Mouse (Mus musculus) kidney, embryonic 16.5 days (tissue): ENCODE data around the gene Pigo. TPM values are rescaled to one million over a fixed set of nuclear protein-coding genes. Genes with fewer than 3 reads are reported as not detected.

Source experiments
- ATAC-seq: fragments of 200-750 bp; cut with Nextera tagmentation; 2 replicates; pipeline ENCODE4 v1.8.0; 2017; ENCODE audit warnings: moderate TSS enrichment; ENCODE audit not compliant: low FRiP score, low TSS enrichment
- H3K27ac ChIP-seq: fragments of 300-500 bp; sonication (generic); 2 replicates; pipeline ENCODE4 v1.5.1; 2014; ENCODE audit warnings: low read length
- H3K27me3 ChIP-seq: fragments of 300-500 bp; sonication (generic); 2 replicates; pipeline ENCODE4 v1.6.1; 2014; ENCODE audit warnings: low read length, control low read depth, mixed read lengths; ENCODE audit not compliant: insufficient read depth
- H3K36me3 ChIP-seq: fragments of 300-500 bp; sonication (generic); 2 replicates; pipeline ENCODE4 v1.6.1; 2014; ENCODE audit warnings: low read length, control low read depth, mixed read lengths; ENCODE audit not compliant: insufficient read depth
- H3K4me1 ChIP-seq: fragments of 300-500 bp; sonication (generic); 2 replicates; pipeline ENCODE4 v1.6.1; 2014; ENCODE audit warnings: low read length, control low read depth, mixed read lengths; ENCODE audit not compliant: insufficient read depth
- H3K4me2 ChIP-seq: fragments of 300-500 bp; sonication (generic); replicated peaks from 2 replicates; pipeline ENCODE4 v1.6.1; 2014; ENCODE audit warnings: low read depth, low read length
- H3K4me3 ChIP-seq: fragments of 300-500 bp; sonication (generic); 2 replicates; pipeline ENCODE4 v1.5.1; 2014; ENCODE audit warnings: mild to moderate bottlenecking, low read length
- H3K9ac ChIP-seq: fragments of 300-500 bp; sonication (generic); replicated peaks from 2 replicates; pipeline ENCODE4 v1.6.1; 2014; ENCODE audit warnings: low read length
- H3K9me3 ChIP-seq: fragments of 300-500 bp; sonication (generic); 2 replicates; pipeline ENCODE4 v1.6.1; 2016; ENCODE audit warnings: low read length, control low read depth
- WGBS: fragments of 180-500 bp; shearing (Covaris S2); extraction: QIAGEN DNeasy Blood & Tissue Kit; methylation state at CpG from one replicate; pipeline ENCODE4 v1.1.7; 2014; 5-methylcytosine and 5-hydroxymethylcytosine counted together
- polyA plus RNA-seq: library from polyadenylated mRNA; unstranded; fragments of >200 nt; fragmentation: Nextera tagmentation; extraction: Ambion mirVana; gene quantifications from 2 replicates; pipeline ENCODE4 v1.2.1, GENCODE M21; 2015

Gene Pigo
- polyA plus RNA-seq, 1 experiment from 2014 or later = 32.2 TPM

DNA sequence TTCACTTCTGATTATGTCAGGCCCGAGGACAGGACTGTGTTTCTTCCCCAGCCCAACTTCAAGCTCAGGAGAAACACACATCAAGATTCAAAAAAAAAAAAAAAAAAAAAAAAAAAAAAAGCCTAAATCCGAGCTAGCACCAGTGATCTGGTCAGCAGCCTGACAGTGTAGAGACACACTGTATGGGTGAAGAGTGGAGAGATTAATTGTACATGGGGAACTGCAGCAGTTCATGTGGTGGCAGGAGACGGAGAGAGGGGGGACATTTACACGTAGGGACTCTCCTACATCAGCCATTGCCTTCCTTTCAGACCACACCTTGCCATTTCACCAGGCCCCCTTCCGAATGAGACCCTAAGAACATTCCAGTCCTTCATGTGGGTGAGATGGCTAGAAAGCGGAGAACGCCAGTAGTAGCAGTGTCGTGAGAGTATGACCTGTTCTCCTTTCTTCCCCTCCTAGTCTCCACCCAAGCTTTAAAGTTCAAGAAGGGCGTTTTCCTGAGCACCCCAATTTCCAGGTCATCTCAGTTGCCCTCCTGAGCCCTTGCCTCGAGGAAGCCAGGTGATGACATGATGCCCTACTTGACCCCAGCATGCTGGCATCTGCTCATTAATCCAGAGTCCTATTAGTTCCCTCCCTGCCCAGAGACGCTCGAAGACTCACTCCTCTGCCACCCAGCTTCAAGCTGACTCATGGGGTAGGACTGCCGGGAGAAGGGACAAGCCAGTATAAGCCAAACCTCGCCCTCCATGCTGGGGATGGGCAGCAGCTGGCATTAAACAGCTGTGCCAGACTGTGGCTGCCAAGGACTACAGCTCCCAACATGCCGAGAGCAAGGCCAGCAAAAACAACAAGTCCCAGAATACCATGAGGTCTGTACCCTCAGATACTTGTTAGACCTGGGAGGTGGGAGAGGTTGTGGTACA lies 13.2 kb upstream of the Pigo start:
- peak overlapping the region; percentile 77 for H3K4me3 ChIP-seq
- ATAC-seq = no peak
- WGBS = 49% methylated on average over 15 of the region's 15 CpGs
- H3K27ac ChIP-seq = no peak overlapping the region
- peak overlapping the region; percentile 86 for H3K4me2 ChIP-seq
- H3K9ac ChIP-seq = peak overlapping the region; percentile 84
- H3K9me3 ChIP-seq = no peaks in the 10 kb centered on the region
- no peaks in the 10 kb centered on the region for H3K27me3 ChIP-seq
- H3K4me1 ChIP-seq = peaks cover 26% of the 10 kb centered on the region
- peaks cover 17% of the 10 kb centered on the region for H3K36me3 ChIP-seq

DNA sequence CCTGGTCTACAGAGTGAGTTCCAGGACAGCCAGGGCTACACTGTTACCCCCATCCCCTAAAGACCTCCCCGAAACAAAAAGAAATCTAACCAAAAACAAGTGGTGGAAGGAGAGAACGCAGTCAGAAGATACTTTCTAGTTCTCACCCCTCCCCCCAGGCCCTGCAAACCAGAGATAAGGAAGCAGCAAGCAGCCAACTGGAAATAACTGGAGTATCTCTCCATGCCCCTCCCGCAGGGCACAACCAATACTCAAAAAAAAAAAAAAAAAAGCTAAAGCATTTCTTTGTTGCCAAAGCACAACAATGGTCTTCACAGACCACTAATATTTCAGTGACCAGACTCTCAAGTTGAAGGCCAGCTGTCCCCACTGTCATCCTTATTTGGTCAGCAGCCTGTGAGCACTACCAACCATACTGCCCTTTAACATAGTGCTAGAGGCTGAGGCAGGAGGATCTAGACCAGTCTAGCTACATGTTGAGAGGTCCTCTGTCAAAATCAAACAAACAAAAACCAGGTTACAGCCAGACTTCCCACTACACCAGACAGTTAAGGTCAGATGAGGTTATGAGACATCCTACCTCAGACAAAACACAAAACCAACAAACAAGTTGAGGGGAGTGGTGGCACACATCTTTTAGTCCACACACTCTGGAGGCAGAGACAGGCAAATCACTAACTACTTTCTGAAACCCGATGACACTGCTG lies 12.4 kb upstream of the Pigo start:
- H3K4me2 ChIP-seq = no peak overlapping the region; the same call in 1 of the 2 replicates
- no peak overlapping the region for H3K9ac ChIP-seq

DNA sequence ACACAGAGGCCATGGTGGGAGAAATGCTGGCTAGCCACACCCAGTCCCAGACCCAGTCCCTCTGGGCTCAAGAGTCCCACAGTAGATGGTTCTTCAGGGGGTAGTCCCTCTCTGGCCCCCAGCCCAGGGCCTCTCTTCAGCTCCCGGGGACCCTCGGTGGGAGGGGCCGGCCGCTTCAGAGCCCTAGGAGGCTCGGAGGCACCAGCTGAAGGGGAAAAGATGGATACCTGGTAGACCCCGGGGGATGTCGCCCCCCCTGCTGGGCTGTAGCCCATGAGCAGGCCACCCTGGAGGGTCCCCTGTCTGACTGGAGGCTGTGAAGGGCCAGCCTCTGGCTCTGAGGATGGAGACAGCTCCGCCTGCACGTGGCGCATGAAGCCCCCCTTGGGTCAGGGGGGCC lies 10.7 kb upstream of the Pigo start:
- whole genome bisulfite sequencing = 88% methylated on average over 10 of the region's 10 CpGs
- Histone ChIP-seq H3K9me3 (no peaks in the 10 kb centered on the region), H3K27ac (no peak overlapping the region), H3K4me3 (no peak overlapping the region), H3K27me3 (no peaks in the 10 kb centered on the region), H3K9ac (no peak overlapping the region), H3K4me2 (no peak overlapping the region), H3K4me1 (peaks cover 26% of the 10 kb centered on the region), H3K36me3 (peaks cover 18% of the 10 kb centered on the region)
- ATAC-seq = no peak

More for the DNA sequence above, 12.4 kb upstream of the Pigo start:
- no peak for ATAC-seq
- Histone ChIP-seq H3K27ac (no peak overlapping the region), H3K4me3 (no peak overlapping the region), H3K36me3 (peaks cover 18% of the 10 kb centered on the region), H3K27me3 (no peaks in the 10 kb centered on the region), H3K4me1 (peaks cover 20% of the 10 kb centered on the region), H3K9me3 (no peaks in the 10 kb centered on the region)
- 68% methylated on average over 4 of the region's 4 CpGs for WGBS

DNA sequence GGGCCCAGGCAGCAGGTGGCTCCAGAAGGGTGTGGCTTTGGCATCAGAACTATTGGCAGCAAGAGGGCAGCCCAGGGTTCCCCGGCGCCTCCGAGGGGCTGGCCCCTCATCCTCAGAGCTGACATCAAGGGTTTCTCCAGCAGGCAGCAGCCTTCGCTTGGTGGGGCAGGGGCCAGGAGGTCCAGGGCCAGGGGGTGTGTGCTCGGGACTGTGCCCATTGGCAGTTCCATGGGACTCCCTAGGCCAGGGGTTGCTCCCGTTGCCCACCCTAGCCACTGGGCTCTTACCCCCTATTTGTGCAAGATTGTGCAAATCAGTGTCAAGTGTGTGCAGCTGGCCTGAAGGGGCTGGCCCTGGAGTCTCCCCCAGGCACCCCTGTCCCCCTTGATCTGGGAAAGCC lies 10.2 kb upstream of the Pigo start:
- H3K27ac ChIP-seq = no peak overlapping the region
- H3K36me3 ChIP-seq = peaks cover 18% of the 10 kb centered on the region
- H3K4me1 ChIP-seq = peaks cover 25% of the 10 kb centered on the region
- H3K4me2 ChIP-seq = no peak overlapping the region
- ATAC-seq = no peak
- H3K9me3 ChIP-seq = no peaks in the 10 kb centered on the region
- no peaks in the 10 kb centered on the region for H3K27me3 ChIP-seq
- 90% methylated on average over 6 of the region's 6 CpGs for WGBS
- no peak overlapping the region for H3K4me3 ChIP-seq
- H3K9ac ChIP-seq = no peak overlapping the region

GRCm38 (mm10) chr4:43033481-43033880 lies 7.9 kb upstream of the Pigo start:
- H3K4me3 ChIP-seq = no peak overlapping the region
- 85% methylated on average over 14 of the region's 14 CpGs for WGBS
- no peak overlapping the region for H3K9ac ChIP-seq
- H3K36me3 ChIP-seq = peaks cover 26% of the 10 kb centered on the region
- H3K27ac ChIP-seq = no peak overlapping the region
- no peaks in the 10 kb centered on the region for H3K9me3 ChIP-seq
- ATAC-seq = no peak
- H3K4me2 ChIP-seq = no peak overlapping the region
- peaks cover 20% of the 10 kb centered on the region for H3K4me1 ChIP-seq
- no peaks in the 10 kb centered on the region for H3K27me3 ChIP-seq

DNA sequence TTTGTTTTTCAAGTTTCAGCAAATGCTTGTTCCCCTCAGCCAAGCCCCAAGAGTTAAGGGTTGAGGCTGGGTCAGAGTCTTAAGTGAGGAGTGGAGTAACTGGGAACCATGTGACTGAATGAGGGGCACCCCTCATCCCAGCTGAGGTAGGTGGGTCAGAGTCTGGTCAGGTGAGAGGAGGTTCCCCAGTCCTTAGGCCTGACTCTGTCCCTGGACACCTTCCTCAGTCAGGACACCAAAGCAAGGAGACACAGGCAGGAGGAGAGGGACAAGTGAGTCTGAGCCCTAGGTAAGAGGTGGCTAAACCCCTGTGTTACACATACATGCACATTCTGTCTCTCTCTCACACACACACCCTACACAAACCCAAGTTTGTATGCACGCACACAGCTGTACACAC lies 6.9 kb upstream of the Pigo start:
- ATAC-seq = no peak
- Histone ChIP-seq H3K27me3 (no peaks in the 10 kb centered on the region), H3K9me3 (no peaks in the 10 kb centered on the region), H3K4me2 (no peak overlapping the region), H3K9ac (no peak overlapping the region), H3K4me3 (no peak overlapping the region), H3K36me3 (peaks cover 35% of the 10 kb centered on the region), H3K27ac (no peak overlapping the region), H3K4me1 (peaks cover 14% of the 10 kb centered on the region)
- 100% methylated on average over 1 of the region's 1 CpGs for WGBS

DNA sequence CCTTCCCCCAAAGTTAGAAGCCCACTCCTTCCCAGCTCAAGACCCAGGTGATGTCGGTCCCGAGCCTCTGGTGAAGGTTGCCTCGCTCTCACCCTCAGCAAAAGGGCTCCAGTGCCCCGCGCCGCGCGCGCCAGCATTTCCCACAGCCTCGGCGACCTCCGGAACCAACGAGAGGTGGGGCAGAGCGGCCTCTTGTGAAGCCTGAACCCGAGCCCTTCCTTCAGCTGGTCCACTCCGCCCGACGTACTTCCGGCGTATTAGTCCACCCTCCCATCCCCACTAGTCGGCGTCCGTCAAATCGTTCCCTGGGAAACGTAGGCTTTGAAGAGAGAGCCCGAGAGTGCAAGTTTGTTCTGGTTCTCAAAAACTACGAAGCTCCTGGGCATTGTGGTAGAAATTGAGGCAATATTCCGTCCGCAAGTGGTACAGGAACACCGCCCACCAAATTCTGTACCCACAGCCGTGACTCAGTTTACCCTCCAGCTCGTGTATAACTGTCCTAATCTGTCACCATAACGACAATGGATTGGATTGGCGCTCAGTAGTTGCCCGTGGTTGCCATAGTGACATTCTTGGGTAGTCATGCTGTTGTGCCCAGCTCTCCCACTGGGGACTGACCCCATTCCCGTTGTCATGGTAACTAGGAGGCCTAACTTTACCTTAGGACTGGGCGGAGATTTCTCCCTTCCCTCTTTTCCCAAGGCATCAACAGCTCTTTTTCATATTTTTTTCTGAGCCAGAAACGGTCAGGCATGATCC lies 5.8 kb upstream of the Pigo start, which contains the start of gene Stoml2:
Gene Stoml2, minus strand, starts transcription at position 474 of the 759 bp plus-strand sequence.
- under 1% methylated on average over 38 of the region's 38 CpGs for WGBS
- H3K4me3 ChIP-seq = peak within 1 kb of the TSS; percentile 88
- peak within 1 kb of the TSS; percentile 93 for H3K27ac ChIP-seq
- H3K9me3 ChIP-seq = no peaks in the 10 kb centered on the region
- H3K27me3 ChIP-seq = no peaks in the 10 kb centered on the region
- H3K9ac ChIP-seq = peak within 1 kb of the TSS; percentile 96
- peaks cover 44% of the 10 kb centered on the region for H3K36me3 ChIP-seq
- H3K4me2 ChIP-seq = peak within 1 kb of the TSS; percentile 92
- H3K4me1 ChIP-seq = peaks cover 14% of the 10 kb centered on the region
- peak; percentile 97 for ATAC-seq

DNA sequence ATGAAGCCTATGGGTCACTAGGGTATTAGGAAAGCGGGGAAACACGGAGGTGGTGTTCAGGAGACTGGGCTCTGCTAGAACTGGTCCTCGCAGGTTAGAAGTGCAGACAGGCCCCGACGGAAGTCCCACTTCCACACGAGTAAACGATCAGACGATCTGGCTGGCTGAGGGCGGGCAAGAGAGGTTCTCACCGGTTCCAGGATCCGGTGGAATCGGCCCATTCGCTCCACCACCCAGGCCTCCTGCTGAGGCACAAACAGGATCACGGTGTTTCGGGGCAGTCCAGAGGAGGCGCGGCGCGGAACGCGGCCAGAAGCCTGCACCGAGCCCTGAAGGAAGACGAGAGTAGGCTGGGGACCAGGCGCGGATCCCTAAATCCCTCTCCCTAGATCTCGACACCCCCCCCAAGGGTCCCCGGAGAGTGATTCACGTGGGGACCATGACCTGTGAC lies 5.2 kb upstream of the Pigo start:
- H3K4me2 ChIP-seq = peak overlapping the region; percentile 92
- H3K27me3 ChIP-seq = no peaks in the 10 kb centered on the region
- H3K36me3 ChIP-seq = peaks cover 40% of the 10 kb centered on the region
- H3K27ac ChIP-seq = peak overlapping the region; percentile 93
- H3K4me1 ChIP-seq = peaks cover 14% of the 10 kb centered on the region
- peak overlapping the region; percentile 88 for H3K4me3 ChIP-seq
- H3K9ac ChIP-seq = peak overlapping the region; percentile 96
- ATAC-seq = peak; percentile 69
- WGBS = 2% methylated on average over 28 of the region's 28 CpGs
- no peaks in the 10 kb centered on the region for H3K9me3 ChIP-seq

- peak overlapping the region; percentile 96 for H3K9ac ChIP-seq
- no peak for ATAC-seq
- no peaks in the 10 kb centered on the region for H3K9me3 ChIP-seq
- peak overlapping the region; percentile 93 for H3K27ac ChIP-seq
- H3K27me3 ChIP-seq = no peaks in the 10 kb centered on the region
- H3K36me3 ChIP-seq = peaks cover 39% of the 10 kb centered on the region
- peak overlapping the region; percentile 88 for H3K4me3 ChIP-seq
- peaks cover 14% of the 10 kb centered on the region for H3K4me1 ChIP-seq
- 59% methylated on average over 9 of the region's 9 CpGs for WGBS
- H3K4me2 ChIP-seq = peak overlapping the region; percentile 92
These were observed 4.7 kb upstream of the Pigo start for GRCm38 (mm10) chr4:43030352-43030751.
